Mouse (Mus musculus) CD4-positive, CD25-positive, alpha-beta regulatory T cell, adult 4 months (primary cell): ENCODE results near the gene Lrsam1. TPM values are rescaled to one million over a fixed set of nuclear protein-coding genes. Genes with fewer than 3 reads are reported as not detected.

Experiments
- ATAC-seq: one replicate; pipeline ENCODE4 v1.8.0; 2017
- polyA plus RNA-seq, 2 experiments: library from polyadenylated mRNA; unstranded; fragments of 100-300 nt; shearing (Covaris generic); gene quantifications; one replicate each; pipeline ENCODE4 v1.2.1; 2017

Gene Lrsam1
- polyA plus RNA-seq, 2 experiments from 2014 or later: 5.5 to 11.1 TPM

GRCm38 (mm10) chr2:32894097-32894496 is 67.3 kb downstream of the Lrsam1 start:
- ATAC-seq: no peak

GRCm38 (mm10) chr2:32892490-32892889 is 68.9 kb downstream of the Lrsam1 start:
- no peak for ATAC-seq

- no peak for ATAC-seq
Observed at GRCm38 (mm10) chr2:32891278-32891677, 70.1 kb downstream of the Lrsam1 start.

- no peak for ATAC-seq
Observed at GRCm38 (mm10) chr2:32890280-32890679, 71.1 kb downstream of the Lrsam1 start.

GRCm38 (mm10) chr2:32888551-32888950 is 72.9 kb downstream of the Lrsam1 start:
- ATAC-seq: no peak

GRCm38 (mm10) chr2:32888029-32888428 is 73.4 kb downstream of the Lrsam1 start:
- ATAC-seq: no peak

- ATAC-seq: no peak
Observed at GRCm38 (mm10) chr2:32884745-32885144, 76.7 kb downstream of the Lrsam1 start.

- ATAC-seq: peak; percentile 42
Observed at GRCm38 (mm10) chr2:32882283-32883043, 79.0 kb downstream of the Lrsam1 start.

- peak; percentile 79 for ATAC-seq
Observed at GRCm38 (mm10) chr2:32881723-32882122, 79.7 kb downstream of the Lrsam1 start.

- no peak for ATAC-seq
Observed at GRCm38 (mm10) chr2:32881054-32881453, 80.4 kb downstream of the Lrsam1 start.

GRCm38 (mm10) chr2:32879593-32879992 is 81.8 kb downstream of the Lrsam1 start:
- ATAC-seq: no peak

- ATAC-seq: no peak
Observed at GRCm38 (mm10) chr2:32878396-32878795, 83.0 kb downstream of the Lrsam1 start.

- ATAC-seq: no peak
Observed at GRCm38 (mm10) chr2:32877761-32878393, 83.5 kb downstream of the Lrsam1 start.

- no peak for ATAC-seq
Observed at GRCm38 (mm10) chr2:32877303-32877702, 84.1 kb downstream of the Lrsam1 start.

GRCm38 (mm10) chr2:32876490-32877302 is 84.7 kb downstream of the Lrsam1 start:
- ATAC-seq: no peak

- ATAC-seq: peak; percentile 74
Observed at GRCm38 (mm10) chr2:32875675-32876489, 85.5 kb downstream of the Lrsam1 start, which contains the start of gene Fam129b. Gene Fam129b (plus strand): TSS chr2:32876114.

Other genes starting within 250 kb of the Lrsam1 start
- gene Cdk9, start 248.5 kb downstream of the Lrsam1 start, polyA plus RNA-seq: 10 to 100 TPM; 16.3 to 22.9 TPM
- gene Sh2d3c, start 240.6 kb downstream of the Lrsam1 start, polyA plus RNA-seq: 10 to 100 TPM; 54.0 to 90.6 TPM
- under 1 TPM in 1 of 2 experiments, not detected in 1; 0.58 TPM for gene 6330409D20Rik, start 220.6 kb downstream of the Lrsam1 start, polyA plus RNA-seq
- gene Tor2a, start 204.4 kb downstream of the Lrsam1 start, polyA plus RNA-seq: 10 to 100 TPM; 64.5 to 84.5 TPM
- 1 to 10 TPM; 1.4 to 1.6 TPM for gene Ttc16, start 186.0 kb downstream of the Lrsam1 start, polyA plus RNA-seq
- gene Ptrh1, start 185.8 kb downstream of the Lrsam1 start, polyA plus RNA-seq: 1 to 10 TPM; 2.9 to 3.8 TPM
- 1 to 10 TPM; 1.5 to 2.4 TPM for gene Cfap157, start 177.2 kb downstream of the Lrsam1 start, polyA plus RNA-seq
- 1 to 10 TPM; 4.2 to 4.7 TPM for gene Stxbp1, start 114.4 kb downstream of the Lrsam1 start, polyA plus RNA-seq
- gene Fam129b, start 85.5 kb downstream of the Lrsam1 start, polyA plus RNA-seq: 1 to 10 TPM in 1 of 2 experiments, under 1 TPM in 1; 0.97 to 1.0 TPM
- gene Rpl12, start 55 bp downstream of the Lrsam1 start, polyA plus RNA-seq: 100 to 1,000 TPM in 1 of 2 experiments, 10 to 100 TPM in 1; 43.5 to 613 TPM
- gene Slc2a8, start 20.5 kb upstream of the Lrsam1 start, polyA plus RNA-seq: 1 to 10 TPM; 1.7 to 3.3 TPM
- gene Garnl3, start 170.0 kb upstream of the Lrsam1 start, polyA plus RNA-seq: under 1 TPM in 1 of 2 experiments, not detected in 1; 0.30 TPM